Mouse (Mus musculus): Measurements from ENCODE around the gene Ambn.

DNA sequence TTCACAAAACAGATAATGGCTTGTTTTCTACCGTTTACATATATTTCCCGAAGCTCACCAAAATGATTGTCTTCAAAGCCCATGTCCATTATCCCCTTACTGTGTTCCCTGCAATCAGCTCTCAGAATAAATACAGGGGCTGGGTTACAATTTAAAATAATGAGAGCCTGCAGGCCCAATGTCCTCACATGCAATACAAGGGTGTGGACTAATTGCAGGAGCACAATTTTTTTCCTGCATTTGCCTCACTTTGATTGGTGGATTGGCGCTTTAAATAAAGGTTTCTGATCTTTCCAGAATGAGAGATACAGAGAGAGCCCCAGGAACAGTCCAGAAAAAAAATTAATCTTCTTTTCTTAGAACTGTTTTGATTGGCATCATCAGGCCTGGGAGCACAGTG is at the start of gene Ambn:
- TF ChIP-seq POLR2A (IDR thresholded peaks at IDR 0.05; ENCODE audit: low read depth, low read length) (no peak), CTCF (IDR thresholded peaks at IDR 0.05; ENCODE audit: extremely low read depth, insufficient read depth, insufficient read length, insufficient replicate concordance) (no peak)
